Mouse (Mus musculus) bone marrow macrophage, adult 2 months (primary cell): Measurements from ENCODE around the gene 4930438A08Rik. TPM values are rescaled to one million over a fixed set of nuclear protein-coding genes. Genes with fewer than 3 reads are reported as not detected.

ENCODE experiments used
- H3K27ac ChIP-seq: 2 replicates; pipeline ENCODE4 v1.5.1; 2012; ENCODE audit warnings: low read depth, low read length; ENCODE audit not compliant: insufficient read depth
- H3K4me1 ChIP-seq: 2 replicates; pipeline ENCODE4 v1.6.1; 2012; ENCODE audit warnings: low read length; ENCODE audit not compliant: control insufficient read depth, insufficient read depth
- H3K4me3 ChIP-seq: 2 replicates; pipeline ENCODE4 v1.5.1; 2012; ENCODE audit warnings: mild to moderate bottlenecking, low read length, moderate library complexity; ENCODE audit not compliant: insufficient read depth
- CTCF ChIP-seq: IDR thresholded peaks from 2 replicates; pipeline ENCODE4 v1.5.1; 2012; ENCODE audit warnings: low read depth, mild to moderate bottlenecking, low read length, moderate library complexity
- POLR2A ChIP-seq: IDR thresholded peaks from 2 replicates; pipeline ENCODE4 v1.6.1; 2012; ENCODE audit warnings: mild to moderate bottlenecking, low read depth, low read length, borderline replicate concordance
- polyA plus RNA-seq: library from polyadenylated mRNA; stranded (reverse); fragments of >200 nt; gene quantifications from 2 replicates; pipeline ENCODE4 v1.2.4, GENCODE M21; 2012; ENCODE audit not compliant: missing spikeins, insufficient read depth, insufficient read length

4930438A08Rik gene
- polyA plus RNA-seq, 1 experiment = not detected

DNA sequence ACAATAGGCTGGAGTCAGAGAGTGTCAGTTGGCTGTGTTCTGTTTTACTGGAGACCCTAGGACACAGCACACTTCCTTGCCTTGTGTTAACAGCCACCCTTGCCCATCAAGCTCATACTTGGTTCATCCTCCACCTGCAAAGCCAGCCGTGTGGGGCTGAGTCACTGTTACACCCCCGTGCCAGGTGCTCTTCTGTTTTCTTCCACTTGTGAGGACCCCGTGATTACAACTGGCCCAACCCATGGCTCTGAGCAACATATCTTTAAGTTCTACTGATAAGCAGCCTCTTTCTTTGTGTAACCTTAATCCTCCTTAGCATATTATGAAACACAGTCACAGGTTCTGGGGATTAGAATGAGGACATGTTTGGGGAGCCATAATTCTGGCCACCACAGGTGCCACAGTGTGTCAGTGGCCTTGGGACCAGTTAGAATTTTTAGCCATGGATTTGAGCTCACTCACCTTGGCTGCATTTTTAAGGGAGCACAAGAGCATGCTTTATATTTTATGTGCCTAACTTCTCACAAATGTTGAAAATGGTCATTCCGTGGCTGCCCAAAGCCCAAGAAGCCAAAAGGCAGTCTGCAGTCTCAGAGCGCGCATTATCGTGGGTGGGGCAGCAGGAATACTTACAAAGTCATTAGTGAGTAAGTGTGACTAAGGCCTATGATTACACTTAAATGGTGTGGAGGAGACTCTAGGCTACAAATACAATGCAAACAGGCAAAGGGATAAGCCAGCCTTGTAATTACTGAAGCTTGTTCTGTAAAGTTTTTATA, 25.2 kb upstream of the 4930438A08Rik start:
- Histone ChIP-seq H3K4me1 (no peaks in the 10 kb centered on the region), H3K27ac (no peak overlapping the region), H3K4me3 (no peak overlapping the region)
- TF ChIP-seq POLR2A (no peak), CTCF (no peak)

GRCm38 (mm10) chr11:58250550-58250949, 24.0 kb upstream of the 4930438A08Rik start:
- H3K27ac ChIP-seq = no peak overlapping the region
- no peak for TF ChIP-seq CTCF
- TF ChIP-seq POLR2A = no peak
- H3K4me3 ChIP-seq = no peak overlapping the region
- H3K4me1 ChIP-seq = no peaks in the 10 kb centered on the region

GRCm38 (mm10) chr11:58254411-58254810, 20.2 kb upstream of the 4930438A08Rik start:
- H3K4me1 ChIP-seq = no peaks in the 10 kb centered on the region
- H3K4me3 ChIP-seq = no peak overlapping the region
- H3K27ac ChIP-seq = no peak overlapping the region
- TF ChIP-seq CTCF (no peak), POLR2A (no peak)

GRCm38 (mm10) chr11:58257816-58258215, 16.8 kb upstream of the 4930438A08Rik start:
- H3K4me3 ChIP-seq = no peak overlapping the region
- no peaks in the 10 kb centered on the region for H3K4me1 ChIP-seq
- H3K27ac ChIP-seq = no peak overlapping the region
- TF ChIP-seq CTCF = no peak
- TF ChIP-seq POLR2A = no peak

- TF ChIP-seq CTCF (no peak), POLR2A (no peak)
- Histone ChIP-seq H3K4me3 (no peak overlapping the region), H3K27ac (no peak overlapping the region), H3K4me1 (no peaks in the 10 kb centered on the region)
These were observed 14.4 kb upstream of the 4930438A08Rik start for GRCm38 (mm10) chr11:58260156-58260555.

DNA sequence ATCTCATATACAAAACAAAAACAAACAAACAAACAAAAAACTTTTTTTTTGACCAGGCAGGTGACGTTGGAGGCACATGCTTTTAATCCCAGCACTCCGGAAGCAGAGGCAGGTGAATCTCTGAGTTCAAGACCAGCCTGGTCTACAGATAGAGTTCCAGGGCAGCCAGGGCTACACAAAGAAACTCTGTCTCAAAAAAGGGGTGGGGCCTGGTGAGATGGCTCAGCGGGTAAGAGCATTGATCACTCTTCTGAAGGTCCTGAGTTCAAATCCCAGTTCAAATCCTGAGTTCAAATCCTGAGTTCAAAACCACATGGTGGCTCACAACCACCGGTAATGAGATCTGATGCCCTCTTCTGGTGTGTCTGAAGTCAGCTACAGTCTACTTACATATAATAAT, 12.8 kb upstream of the 4930438A08Rik start:
- Histone ChIP-seq H3K4me3 (no peak overlapping the region), H3K27ac (no peak overlapping the region), H3K4me1 (no peaks in the 10 kb centered on the region)
- TF ChIP-seq POLR2A (no peak), CTCF (no peak)

DNA sequence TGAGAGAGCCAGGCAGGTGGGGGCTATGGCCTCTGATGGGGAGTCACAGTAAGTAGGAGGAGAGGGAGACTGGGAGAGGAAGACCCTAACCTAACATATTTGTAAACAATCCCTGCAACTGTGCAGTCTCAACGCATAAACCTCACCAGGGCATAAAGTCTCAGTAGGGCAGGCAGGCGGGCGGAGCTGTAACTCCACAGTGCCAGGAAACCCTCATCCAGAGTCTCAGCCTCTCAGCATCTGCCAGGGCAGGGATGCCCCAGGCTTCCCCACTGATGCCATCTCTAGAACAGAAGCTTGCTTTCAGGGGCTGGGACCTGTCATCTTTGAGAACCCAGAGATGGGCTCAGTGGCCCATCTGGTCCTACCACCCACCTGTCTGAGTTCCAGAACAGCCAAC, 12.3 kb upstream of the 4930438A08Rik start:
- peaks cover 2% of the 10 kb centered on the region; the same call in 1 of the 2 replicates for H3K4me1 ChIP-seq
- no peak overlapping the region for H3K4me3 ChIP-seq
- H3K27ac ChIP-seq = no peak overlapping the region
- TF ChIP-seq CTCF = no peak
- no peak for TF ChIP-seq POLR2A

- TF ChIP-seq CTCF (no peak), POLR2A (no peak)
- Histone ChIP-seq H3K27ac (no peak overlapping the region), H3K4me1 (peaks cover 2% of the 10 kb centered on the region; the same call in 1 of the 2 replicates), H3K4me3 (no peak overlapping the region)
These were observed 11.1 kb upstream of the 4930438A08Rik start for GRCm38 (mm10) chr11:58263516-58263915.

GRCm38 (mm10) chr11:58264546-58264945, 10.1 kb upstream of the 4930438A08Rik start:
- H3K4me3 ChIP-seq = no peak overlapping the region
- H3K4me1 ChIP-seq = peaks cover 2% of the 10 kb centered on the region; the same call in 1 of the 2 replicates
- TF ChIP-seq POLR2A (no peak), CTCF (no peak)
- no peak overlapping the region for H3K27ac ChIP-seq

DNA sequence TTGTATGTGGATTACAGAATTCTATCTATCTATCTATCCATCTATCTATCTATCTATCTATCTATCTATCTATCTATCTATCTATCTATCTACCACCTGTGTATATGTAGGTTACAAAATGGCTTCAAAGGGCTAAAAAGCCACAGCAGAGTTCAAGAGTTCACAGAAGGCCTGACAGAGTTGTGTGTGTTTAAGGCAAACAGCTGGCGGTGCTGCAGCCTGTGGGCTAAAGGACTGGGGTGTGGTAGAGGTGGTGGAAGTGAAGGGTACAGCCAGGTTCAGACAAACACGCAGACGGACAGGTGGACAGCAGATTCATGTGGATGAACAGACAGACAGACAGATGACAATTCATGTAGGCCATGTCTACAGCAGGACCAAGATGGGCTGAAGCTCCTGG, 6.3 kb upstream of the 4930438A08Rik start:
- Histone ChIP-seq H3K4me3 (no peak overlapping the region), H3K27ac (no peak overlapping the region)

DNA sequence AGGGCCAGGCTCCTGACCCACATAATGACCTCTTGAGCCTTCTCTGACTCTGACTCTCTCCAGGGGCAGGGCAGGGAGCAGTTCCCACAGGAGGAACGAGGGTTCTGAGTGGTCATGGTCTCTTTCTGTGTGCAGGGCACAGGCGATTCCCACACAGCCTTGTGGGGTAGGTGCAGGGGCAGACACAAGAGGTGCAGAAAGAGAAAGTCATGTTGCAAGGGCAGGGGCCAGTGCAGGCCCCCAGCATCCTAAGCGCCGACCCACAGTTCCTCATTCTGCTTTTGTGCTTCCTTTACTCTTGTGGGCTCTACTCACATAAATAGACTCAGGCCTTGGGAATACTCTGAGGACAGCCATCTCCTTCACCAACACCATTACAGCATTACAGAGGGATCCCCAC, 1.2 kb downstream of the 4930438A08Rik start:
- Histone ChIP-seq H3K4me3 (no peak overlapping the region), H3K4me1 (peaks cover 20% of the 10 kb centered on the region), H3K27ac (no peak overlapping the region)
- TF ChIP-seq CTCF (no peak), POLR2A (no peak)

More for the DNA sequence above, 6.3 kb upstream of the 4930438A08Rik start:
- TF ChIP-seq POLR2A = no peak
- TF ChIP-seq CTCF = no peak
- peaks cover 2% of the 10 kb centered on the region; the same call in 1 of the 2 replicates for H3K4me1 ChIP-seq
